Mouse (Mus musculus) embryonic facial prominence, embryonic 15.5 days (tissue): Measurements from ENCODE around the gene Crhr1. TPM values are rescaled to one million over a fixed set of nuclear protein-coding genes. Genes with fewer than 3 reads are reported as not detected.

ENCODE experiments used
- ATAC-seq: fragments of 200-750 bp; cut with Nextera tagmentation; 2 replicates; pipeline ENCODE4 v1.8.0; 2017; ENCODE audit warnings: low read depth, moderate TSS enrichment; ENCODE audit not compliant: insufficient number of reproducible peaks, low FRiP score, low TSS enrichment
- H3K27ac ChIP-seq: fragments of 300-500 bp; sonication (generic); replicated peaks from 2 replicates; pipeline ENCODE4 v1.5.1; 2015; ENCODE audit warnings: mild to moderate bottlenecking, inconsistent platforms
- H3K27me3 ChIP-seq: fragments of 300-500 bp; sonication (generic); 2 replicates; pipeline ENCODE4 v1.6.1; 2015; ENCODE audit warnings: inconsistent platforms
- H3K36me3 ChIP-seq: fragments of 300-500 bp; sonication (generic); 2 replicates; pipeline ENCODE4 v1.6.1; 2015; ENCODE audit warnings: mild to moderate bottlenecking, inconsistent platforms
- H3K4me1 ChIP-seq: fragments of 300-500 bp; sonication (generic); 2 replicates; pipeline ENCODE4 v1.6.1; 2015; ENCODE audit warnings: inconsistent platforms
- H3K4me2 ChIP-seq: fragments of 300-500 bp; sonication (generic); replicated peaks from 2 replicates; pipeline ENCODE4 v1.6.1; 2015; ENCODE audit warnings: mild to moderate bottlenecking, inconsistent platforms
- H3K4me3 ChIP-seq: fragments of 300-500 bp; sonication (generic); replicated peaks from 2 replicates; pipeline ENCODE4 v1.5.1; 2015; ENCODE audit warnings: mild to moderate bottlenecking, inconsistent platforms
- H3K9ac ChIP-seq: fragments of 300-500 bp; sonication (generic); 2 replicates; pipeline ENCODE4 v1.6.1; 2015; ENCODE audit warnings: inconsistent platforms
- H3K9me3 ChIP-seq: fragments of 300-500 bp; sonication (generic); replicated peaks from 2 replicates; pipeline ENCODE4 v1.6.1; 2016; ENCODE audit warnings: inconsistent platforms
- WGBS: fragments of 180-500 bp; shearing (Covaris S2); methylation state at CpG from one replicate; pipeline ENCODE4 v1.1.7; 2015; 5-methylcytosine and 5-hydroxymethylcytosine counted together
- polyA plus RNA-seq: library from polyadenylated mRNA; unstranded; fragments of >200 nt; fragmentation: Nextera tagmentation; extraction: Ambion mirVana; gene quantifications from 2 replicates; pipeline ENCODE4 v1.2.1, GENCODE M21; 2015

Gene Crhr1
- polyA plus RNA-seq, 1 experiment from 2014 or later: 0.21 TPM

- Histone ChIP-seq H3K9ac (no peak overlapping the region), H3K27ac (no peak overlapping the region), H3K9me3 (no peaks in the 10 kb centered on the region), H3K4me2 (no peak overlapping the region), H3K4me3 (no peak overlapping the region), H3K27me3 (peaks cover 49% of the 10 kb centered on the region), H3K4me1 (no peaks in the 10 kb centered on the region), H3K36me3 (no peaks in the 10 kb centered on the region)
- ATAC-seq: no peak
- 64% methylated on average over 3 of the region's 3 CpGs for WGBS
These were observed 6.3 kb downstream of the Crhr1 start for GRCm38 (mm10) chr11:104138976-104139375.

DNA sequence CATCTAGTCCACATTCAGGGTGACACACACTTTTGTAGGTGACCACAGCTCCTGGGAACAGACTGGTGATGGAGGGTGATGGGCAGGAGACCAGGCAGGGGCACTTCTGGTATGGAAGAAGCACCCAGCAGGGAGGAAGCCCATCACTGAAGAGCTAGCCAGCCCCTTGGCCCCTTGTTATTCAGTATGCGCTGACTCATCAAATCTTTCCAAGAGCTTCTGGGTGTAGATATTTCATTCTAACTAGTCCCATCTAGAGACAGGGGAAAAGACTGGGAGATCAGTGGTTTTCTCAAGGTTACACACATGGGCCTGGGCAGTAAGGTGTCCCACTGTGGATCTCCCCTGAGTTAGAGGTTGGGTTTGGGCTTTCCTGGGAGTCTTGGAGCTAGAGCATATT lies 12.3 kb downstream of the Crhr1 start:
- no peaks in the 10 kb centered on the region for H3K36me3 ChIP-seq
- H3K27me3 ChIP-seq: peaks cover 4% of the 10 kb centered on the region; the same call in 1 of the 2 replicates
- H3K4me1 ChIP-seq: no peaks in the 10 kb centered on the region
- no peak overlapping the region for H3K27ac ChIP-seq
- no peak overlapping the region for H3K4me2 ChIP-seq
- H3K9ac ChIP-seq: no peak overlapping the region
- H3K9me3 ChIP-seq: no peaks in the 10 kb centered on the region
- no peak for ATAC-seq
- 87% methylated on average over 1 of the region's 1 CpGs for WGBS
- no peak overlapping the region for H3K4me3 ChIP-seq

GRCm38 (mm10) chr11:104148787-104149186 lies 16.1 kb downstream of the Crhr1 start:
- Histone ChIP-seq H3K9ac (no peak overlapping the region), H3K4me1 (no peaks in the 10 kb centered on the region), H3K27ac (no peak overlapping the region), H3K36me3 (no peaks in the 10 kb centered on the region), H3K27me3 (no peaks in the 10 kb centered on the region), H3K9me3 (no peaks in the 10 kb centered on the region), H3K4me3 (no peak overlapping the region), H3K4me2 (no peak overlapping the region)
- no peak for ATAC-seq
- 69% methylated on average over 7 of the region's 7 CpGs for WGBS

GRCm38 (mm10) chr11:104150911-104151310 lies 18.3 kb downstream of the Crhr1 start:
- no peaks in the 10 kb centered on the region for H3K9me3 ChIP-seq
- no peak overlapping the region for H3K27ac ChIP-seq
- H3K4me2 ChIP-seq: no peak overlapping the region
- no peak for ATAC-seq
- WGBS: 61% methylated on average over 5 of the region's 5 CpGs
- no peak overlapping the region for H3K4me3 ChIP-seq
- no peak overlapping the region for H3K9ac ChIP-seq
- no peaks in the 10 kb centered on the region for H3K27me3 ChIP-seq
- no peaks in the 10 kb centered on the region for H3K36me3 ChIP-seq
- H3K4me1 ChIP-seq: no peaks in the 10 kb centered on the region

- Histone ChIP-seq H3K36me3 (no peaks in the 10 kb centered on the region), H3K9ac (no peak overlapping the region), H3K4me1 (peaks cover 15% of the 10 kb centered on the region), H3K27me3 (peaks cover 27% of the 10 kb centered on the region), H3K9me3 (no peaks in the 10 kb centered on the region), H3K27ac (no peak overlapping the region), H3K4me3 (no peak overlapping the region), H3K4me2 (no peak overlapping the region)
- no peak for ATAC-seq
- 60% methylated on average over 4 of the region's 4 CpGs for WGBS
These were observed 21.7 kb downstream of the Crhr1 start for GRCm38 (mm10) chr11:104154332-104154731.

DNA sequence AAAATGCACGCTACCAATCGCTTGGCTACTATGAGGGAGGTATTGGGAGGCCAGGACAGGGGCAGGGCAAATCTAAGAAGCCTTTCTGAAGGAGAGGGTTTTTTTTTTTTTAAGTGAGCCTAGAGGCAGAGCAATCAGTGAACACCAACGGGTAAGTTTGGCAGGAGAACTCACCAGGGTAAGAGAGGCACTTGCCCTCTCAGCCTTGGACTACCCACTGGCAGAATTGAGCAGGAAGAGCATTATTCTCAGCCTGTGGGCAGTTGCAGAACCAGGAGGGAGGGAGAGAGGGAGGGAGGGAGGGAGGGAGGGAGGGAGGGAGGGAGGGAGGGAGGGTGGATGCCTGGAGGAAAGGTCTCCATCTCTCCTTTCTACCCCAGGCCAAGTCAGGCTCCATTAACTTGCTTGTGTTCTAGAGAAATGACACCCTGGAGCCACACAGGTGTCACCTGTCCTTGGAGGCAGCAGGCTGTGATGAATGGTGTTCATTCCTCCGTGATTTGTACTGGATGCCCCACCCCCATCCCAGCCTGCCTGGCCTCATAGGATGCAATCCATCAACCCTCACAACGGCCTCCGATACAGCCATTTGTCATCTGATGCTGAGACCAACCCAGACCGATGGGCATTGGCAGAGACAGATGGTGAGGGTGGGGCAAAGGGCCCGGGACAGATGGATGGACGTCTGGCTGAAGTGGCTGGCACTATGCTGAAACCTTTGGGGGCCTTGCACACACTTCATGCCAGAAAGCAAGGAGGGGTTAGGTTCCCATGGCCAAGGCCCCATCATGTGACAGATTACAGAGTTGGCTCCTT lies 22.4 kb downstream of the Crhr1 start:
- Histone ChIP-seq H3K9me3 (no peaks in the 10 kb centered on the region), H3K4me1 (peaks cover 15% of the 10 kb centered on the region), H3K4me3 (no peak overlapping the region), H3K27ac (no peak overlapping the region), H3K9ac (no peak overlapping the region), H3K27me3 (peaks cover 27% of the 10 kb centered on the region), H3K36me3 (no peaks in the 10 kb centered on the region), H3K4me2 (no peak overlapping the region)
- ATAC-seq: 0 out of 2 replicates have a peak, but pooled peaks have one; percentile 16
- WGBS: 43% methylated on average over 9 of the region's 9 CpGs

DNA sequence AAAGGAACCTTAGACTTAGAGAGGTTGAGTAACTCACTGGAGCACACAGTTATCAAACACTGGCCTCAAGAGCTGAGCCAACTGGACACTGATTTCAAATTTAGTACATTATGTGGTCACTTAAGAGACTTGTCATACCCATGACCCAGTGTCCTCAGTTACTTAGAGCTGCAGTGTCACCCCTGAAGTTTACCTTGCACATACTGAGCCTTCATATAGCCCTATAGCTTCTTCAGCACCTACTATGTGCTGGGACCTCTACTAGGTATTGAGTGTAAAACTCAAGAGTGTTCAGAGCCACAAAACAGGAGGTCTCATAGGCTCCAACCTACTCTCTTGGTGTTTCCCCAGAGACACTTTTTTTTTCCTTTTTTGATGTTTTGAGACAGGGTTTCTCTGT lies 23.2 kb downstream of the Crhr1 start:
- peaks cover 15% of the 10 kb centered on the region for H3K4me1 ChIP-seq
- ATAC-seq: no peak
- no peak overlapping the region for H3K9ac ChIP-seq
- H3K4me2 ChIP-seq: no peak overlapping the region
- H3K36me3 ChIP-seq: no peaks in the 10 kb centered on the region
- no peak overlapping the region for H3K27ac ChIP-seq
- H3K27me3 ChIP-seq: peaks cover 27% of the 10 kb centered on the region
- H3K9me3 ChIP-seq: no peaks in the 10 kb centered on the region
- H3K4me3 ChIP-seq: no peak overlapping the region

- no peak overlapping the region for H3K9ac ChIP-seq
- H3K27me3 ChIP-seq: peaks cover 27% of the 10 kb centered on the region
- H3K4me3 ChIP-seq: no peak overlapping the region
- no peaks in the 10 kb centered on the region for H3K36me3 ChIP-seq
- WGBS: 59% methylated on average over 3 of the region's 3 CpGs
- no peak overlapping the region for H3K27ac ChIP-seq
- peaks cover 15% of the 10 kb centered on the region for H3K4me1 ChIP-seq
- ATAC-seq: no peak
- no peaks in the 10 kb centered on the region for H3K9me3 ChIP-seq
- no peak overlapping the region for H3K4me2 ChIP-seq
These were observed 23.7 kb downstream of the Crhr1 start for GRCm38 (mm10) chr11:104156391-104156790.

DNA sequence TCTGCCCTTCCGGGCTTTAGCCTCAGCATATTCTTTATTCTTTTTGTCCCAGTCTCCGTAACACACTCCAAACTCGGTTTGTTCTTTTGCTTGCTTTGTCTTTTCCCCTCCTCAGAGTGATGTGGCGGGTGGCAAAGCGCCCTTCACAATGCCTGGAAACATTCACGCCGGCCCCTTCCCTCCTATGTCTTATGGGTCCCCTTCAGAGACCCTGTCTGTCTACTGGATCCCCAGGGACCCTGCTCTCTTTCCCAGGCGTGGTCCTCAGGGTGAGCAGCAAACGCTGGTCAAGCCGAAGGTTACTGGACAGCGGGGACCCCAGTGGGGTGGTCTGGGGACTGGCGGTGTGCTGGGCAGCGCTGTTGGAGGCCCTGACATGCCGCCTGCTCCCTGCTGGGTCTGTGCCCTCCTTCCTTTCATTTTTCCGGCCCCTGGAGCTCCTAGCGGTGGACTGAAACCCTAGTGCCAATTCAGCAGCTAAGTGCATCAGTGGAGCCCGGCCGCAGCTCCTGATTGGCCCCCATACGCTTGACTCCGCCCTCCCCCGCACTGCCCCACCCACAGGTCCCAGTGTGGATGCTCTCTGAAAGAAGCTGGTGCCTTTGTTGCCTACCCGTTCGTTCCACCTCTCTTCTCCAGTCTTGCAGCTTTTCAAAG lies 25.1 kb downstream of the Crhr1 start:
- H3K36me3 ChIP-seq: no peaks in the 10 kb centered on the region
- ATAC-seq: peak; percentile 81; the same call in 1 of the 2 replicates
- H3K4me1 ChIP-seq: peaks cover 15% of the 10 kb centered on the region
- peak overlapping the region; percentile 55 for H3K4me2 ChIP-seq
- WGBS: 4% methylated on average over 23 of the region's 23 CpGs
- no peak overlapping the region for H3K9ac ChIP-seq
- peak overlapping the region; percentile 29 for H3K4me3 ChIP-seq
- no peaks in the 10 kb centered on the region for H3K9me3 ChIP-seq
- no peak overlapping the region for H3K27ac ChIP-seq
- peaks cover 27% of the 10 kb centered on the region for H3K27me3 ChIP-seq

DNA sequence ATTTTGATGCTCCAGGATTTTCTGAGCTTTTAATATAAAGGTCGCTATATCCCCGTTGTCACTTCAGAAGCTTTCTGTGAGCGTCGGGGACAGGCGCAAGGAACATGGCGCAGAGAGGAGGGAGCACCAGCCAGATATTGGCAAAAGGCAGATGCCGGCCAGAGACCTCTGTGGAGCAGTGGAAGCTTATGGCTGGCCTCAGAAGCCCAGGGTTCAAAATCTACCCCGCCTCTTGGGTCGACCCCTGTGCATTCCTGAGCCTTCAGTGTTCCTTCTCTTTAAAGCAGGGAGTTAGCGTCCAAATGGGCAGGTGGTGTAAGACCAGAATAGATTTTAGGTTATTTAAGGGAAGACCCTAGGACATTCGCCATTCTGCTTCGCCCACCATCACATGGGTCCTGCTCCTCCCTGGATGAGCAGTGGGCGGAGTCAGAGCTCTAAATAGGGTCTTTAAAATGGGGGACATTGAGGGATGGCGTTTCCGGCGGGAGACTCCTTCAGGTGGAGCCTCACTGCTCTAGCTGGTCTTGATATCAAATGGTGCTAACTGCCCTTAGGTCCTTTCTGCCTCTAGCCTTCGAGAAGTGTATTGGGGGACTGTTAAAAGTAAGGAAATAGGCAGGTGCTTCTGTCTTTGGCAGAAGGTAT lies 25.7 kb downstream of the Crhr1 start:
- no peak overlapping the region for H3K9ac ChIP-seq
- peaks cover 15% of the 10 kb centered on the region for H3K4me1 ChIP-seq
- no peaks in the 10 kb centered on the region for H3K36me3 ChIP-seq
- peaks cover 27% of the 10 kb centered on the region for H3K27me3 ChIP-seq
- 6% methylated on average over 17 of the region's 17 CpGs for WGBS
- peak overlapping the region; percentile 29 for H3K4me3 ChIP-seq
- H3K4me2 ChIP-seq: peak overlapping the region; percentile 55
- H3K27ac ChIP-seq: no peak overlapping the region
- no peak for ATAC-seq
- no peaks in the 10 kb centered on the region for H3K9me3 ChIP-seq

DNA sequence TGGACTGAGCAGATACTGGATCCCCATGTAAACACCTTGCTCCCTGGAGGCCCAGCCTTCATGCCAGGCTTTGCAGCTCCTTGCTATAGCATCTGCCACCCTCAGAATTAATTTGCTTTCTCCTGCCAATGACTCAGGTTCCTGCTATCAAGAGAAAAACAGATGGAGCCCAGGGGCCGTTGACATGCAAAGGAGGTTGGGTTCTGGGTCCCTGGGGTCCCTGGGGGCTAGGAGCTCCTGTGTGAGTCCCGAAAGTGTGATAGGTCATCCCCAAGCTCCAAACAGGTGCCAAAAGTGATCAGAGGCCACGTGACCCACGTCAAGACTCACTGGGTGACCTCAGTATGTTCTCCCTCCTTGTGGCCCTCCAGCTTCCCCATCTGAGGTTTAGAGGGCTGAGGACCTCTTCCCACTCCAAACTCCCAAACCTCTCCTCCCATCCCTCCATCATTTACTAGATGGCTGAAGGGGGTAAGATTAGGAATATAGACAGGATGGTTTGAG lies 27.2 kb downstream of the Crhr1 start:
- Histone ChIP-seq H3K4me1 (peaks cover 15% of the 10 kb centered on the region), H3K9me3 (no peaks in the 10 kb centered on the region), H3K4me3 (no peak overlapping the region), H3K4me2 (no peak overlapping the region), H3K27ac (no peak overlapping the region), H3K36me3 (no peaks in the 10 kb centered on the region), H3K9ac (no peak overlapping the region), H3K27me3 (peaks cover 27% of the 10 kb centered on the region)
- ATAC-seq: no peak
- WGBS: 79% methylated on average over 4 of the region's 4 CpGs
